Mouse (Mus musculus) heart, embryonic 11.5 days (tissue): ENCODE data around the gene Vmo1. TPM values are rescaled to one million over a fixed set of nuclear protein-coding genes. Genes with fewer than 3 reads are reported as not detected.
"Not testable (repeated sequence)": the region's sequence is repeated elsewhere in the genome, so short reads cannot be mapped to it uniquely, and the experiment has no call there.

Experiments used
- ATAC-seq: fragments of 200-750 bp; cut with Nextera tagmentation; replicated peaks from 2 replicates; pipeline ENCODE4 v1.8.0; 2017; ENCODE audit warnings: moderate library complexity; ENCODE audit not compliant: insufficient number of reproducible peaks, low FRiP score, low TSS enrichment
- H3K27ac ChIP-seq: fragments of 300-500 bp; sonication (generic); 2 replicates; pipeline ENCODE4 v1.5.1; 2014; ENCODE audit warnings: mild to moderate bottlenecking, low read depth, low read length
- H3K27me3 ChIP-seq: fragments of 300-500 bp; sonication (generic); 2 replicates; pipeline ENCODE4 v1.6.1; 2014; ENCODE audit warnings: mild to moderate bottlenecking, low read length, mixed read lengths; ENCODE audit not compliant: control insufficient read depth, insufficient read depth
- H3K36me3 ChIP-seq: fragments of 300-500 bp; sonication (generic); 2 replicates; pipeline ENCODE4 v1.6.1; 2014; ENCODE audit warnings: mild to moderate bottlenecking, low read length, moderate library complexity, mixed read lengths; ENCODE audit not compliant: control insufficient read depth, insufficient read depth
- H3K4me1 ChIP-seq: fragments of 300-500 bp; sonication (generic); 2 replicates; pipeline ENCODE4 v1.6.1; 2014; ENCODE audit warnings: low read length; ENCODE audit not compliant: control insufficient read depth, insufficient read depth
- H3K4me2 ChIP-seq: fragments of 300-500 bp; sonication (generic); 2 replicates; pipeline ENCODE4 v1.6.1; 2014; ENCODE audit warnings: mild to moderate bottlenecking, moderate library complexity
- H3K4me3 ChIP-seq: fragments of 300-500 bp; sonication (generic); 2 replicates; pipeline ENCODE4 v1.5.1; 2014; ENCODE audit warnings: low read depth, low read length
- H3K9ac ChIP-seq: fragments of 300-500 bp; sonication (generic); 2 replicates; pipeline ENCODE4 v1.6.1; 2014; ENCODE audit warnings: mild to moderate bottlenecking, low read depth, low read length, moderate library complexity
- H3K9me3 ChIP-seq: fragments of 300-500 bp; sonication (generic); replicated peaks from 2 replicates; pipeline ENCODE4 v1.6.1; 2016; ENCODE audit warnings: low read length; ENCODE audit not compliant: control insufficient read depth
- WGBS: fragments of 180-500 bp; shearing (Covaris S2); extraction: QIAGEN DNeasy Blood & Tissue Kit; methylation state at CpG from one replicate; pipeline ENCODE4 v1.1.7; 2014; ENCODE audit not compliant: insufficient replicate concordance; 5-methylcytosine and 5-hydroxymethylcytosine counted together
- polyA plus RNA-seq: library from polyadenylated mRNA; unstranded; fragments of >200 nt; fragmentation: Nextera tagmentation; extraction: Ambion mirVana; gene quantifications from 2 replicates; pipeline ENCODE4 v1.2.1, GENCODE M21; 2014

Vmo1 gene
- polyA plus RNA-seq, 1 experiment from 2014 or later: not detected

DNA sequence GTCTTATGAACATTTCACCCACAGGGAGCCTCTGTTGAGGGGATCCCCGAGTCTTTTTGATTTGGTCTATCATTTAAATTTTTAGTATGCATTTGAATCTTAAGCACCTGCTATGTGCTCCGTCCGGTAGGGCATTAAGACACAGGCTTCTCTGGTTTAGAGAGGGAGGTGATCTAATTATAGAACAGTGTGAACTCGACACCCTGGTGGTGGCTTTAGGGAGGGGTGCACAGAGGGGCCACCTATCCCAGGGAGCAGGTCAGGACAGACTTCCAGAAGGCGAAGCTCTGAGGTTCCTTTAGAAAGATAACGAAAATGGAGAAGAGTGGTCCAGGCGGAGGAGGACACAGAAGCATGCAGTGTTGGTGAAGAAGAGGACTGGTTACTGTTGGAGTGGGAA, 30.1 kb upstream of the Vmo1 start:
- H3K27me3 ChIP-seq: no peaks in the 10 kb centered on the region; the same call in 1 of the 2 replicates
- H3K4me1 ChIP-seq: peaks cover 5% of the 10 kb centered on the region
- no peak overlapping the region for H3K4me3 ChIP-seq
- no peaks in the 10 kb centered on the region for H3K36me3 ChIP-seq
- H3K27ac ChIP-seq: no peak overlapping the region
- no peak for ATAC-seq
- H3K9ac ChIP-seq: no peak overlapping the region
- H3K4me2 ChIP-seq: peak overlapping the region; percentile 23
- no peaks in the 10 kb centered on the region for H3K9me3 ChIP-seq
- 41% methylated on average over 7 of the region's 7 CpGs for WGBS

DNA sequence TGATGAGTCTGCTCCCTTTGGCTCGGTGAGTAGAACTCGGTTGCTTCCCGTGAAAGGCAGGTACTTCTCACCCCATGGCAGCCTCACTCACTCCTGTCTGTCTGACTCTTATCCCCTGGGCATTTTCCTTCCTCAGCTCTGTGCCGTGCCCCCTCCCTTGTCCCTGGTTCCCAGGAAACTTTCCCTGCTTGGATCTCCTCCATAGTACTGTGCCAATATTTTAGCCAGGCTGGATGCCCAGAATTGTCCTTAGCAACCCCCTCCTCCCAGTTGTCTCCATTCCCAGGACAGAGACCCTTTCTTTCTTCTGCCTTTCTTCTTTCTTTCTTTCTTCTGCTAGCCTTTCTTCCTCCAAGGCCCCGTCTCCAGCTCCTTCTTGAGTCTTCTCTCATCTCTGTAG, 27.0 kb upstream of the Vmo1 start:
- WGBS: 71% methylated on average over 5 of the region's 5 CpGs
- Histone ChIP-seq H3K9me3 (no peaks in the 10 kb centered on the region), H3K27ac (no peak overlapping the region), H3K4me1 (peaks cover 5% of the 10 kb centered on the region), H3K27me3 (no peaks in the 10 kb centered on the region; the same call in 1 of the 2 replicates), H3K4me2 (no peak overlapping the region), H3K4me3 (no peak overlapping the region), H3K36me3 (no peaks in the 10 kb centered on the region), H3K9ac (no peak overlapping the region)
- ATAC-seq: no peak

DNA sequence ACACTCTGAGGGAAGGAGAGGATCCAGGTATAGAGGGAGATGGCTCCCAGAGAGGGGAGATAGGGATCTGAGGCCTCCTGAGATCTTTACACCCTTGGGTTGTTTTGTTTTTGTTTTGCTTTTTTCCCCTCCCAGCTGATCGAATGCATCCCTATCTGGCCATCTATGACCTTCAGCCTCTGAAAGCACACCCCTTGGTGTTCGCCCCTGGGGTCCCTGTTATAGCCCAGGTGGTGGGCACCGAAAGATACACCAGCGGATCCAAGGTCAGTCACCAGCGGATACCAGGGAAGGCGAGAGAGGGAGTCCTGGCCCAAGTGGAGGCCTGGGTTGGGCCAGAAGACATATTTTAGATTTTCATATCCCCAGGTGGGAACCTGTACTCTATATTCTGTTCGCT, 26.5 kb upstream of the Vmo1 start:
- WGBS: 83% methylated on average over 7 of the region's 7 CpGs
- no peak for ATAC-seq
- Histone ChIP-seq H3K4me3 (peak overlapping the region; percentile 66), H3K9ac (no peak overlapping the region; the same call in 1 of the 2 replicates), H3K4me1 (peaks cover 5% of the 10 kb centered on the region), H3K9me3 (no peaks in the 10 kb centered on the region), H3K36me3 (no peaks in the 10 kb centered on the region), H3K27me3 (no peaks in the 10 kb centered on the region; the same call in 1 of the 2 replicates), H3K27ac (no peak overlapping the region), H3K4me2 (peak overlapping the region; percentile 78)

DNA sequence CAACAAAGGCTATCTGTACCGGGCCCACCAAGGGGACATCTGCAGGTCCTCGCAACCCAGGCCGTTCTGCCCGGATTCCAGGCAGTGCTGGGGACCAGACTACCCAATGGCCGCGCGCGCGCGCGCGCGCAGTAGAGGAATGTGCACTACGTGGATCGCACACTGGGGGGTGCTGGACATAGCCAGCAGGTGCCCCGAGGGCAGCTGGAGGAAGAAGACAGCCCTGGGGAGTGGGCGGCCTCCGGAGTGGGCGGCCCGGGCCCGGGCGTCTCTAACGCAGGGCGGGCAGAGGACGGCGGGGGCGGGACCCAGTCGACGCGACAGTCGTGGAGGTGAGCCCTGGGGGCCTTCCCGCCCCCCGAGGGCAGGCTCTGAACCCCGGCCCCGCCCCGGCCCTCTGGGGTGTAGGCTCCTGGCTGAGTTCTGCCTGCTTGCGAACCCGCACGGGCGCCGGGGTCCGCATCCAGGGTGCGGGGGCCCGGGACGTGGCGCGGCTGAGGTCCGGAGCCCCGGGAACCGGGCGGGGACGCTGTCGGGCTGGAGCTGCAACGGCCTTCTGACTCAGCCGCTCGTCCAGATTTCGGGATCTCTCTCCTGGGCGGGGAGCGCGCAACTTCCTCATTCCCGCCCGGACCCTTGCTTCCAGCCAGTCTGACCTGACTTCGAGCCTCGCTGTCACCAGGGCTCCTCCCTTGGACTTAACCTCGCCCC, 25.6 kb upstream of the Vmo1 start, which contains the start of gene Pld2:
TSS of gene Pld2 (plus strand) at position 188 of the 711 bp plus-strand sequence.
- Histone ChIP-seq H3K27ac (0 out of 2 replicates have a peak within 1 kb of the TSS, but pooled peaks have one; percentile 36), H3K4me1 (peaks cover 5% of the 10 kb centered on the region), H3K27me3 (no peaks in the 10 kb centered on the region; the same call in 1 of the 2 replicates), H3K9ac (peak within 1 kb of the TSS; percentile 82), H3K36me3 (no peaks in the 10 kb centered on the region), H3K4me3 (peak within 1 kb of the TSS; percentile 66), H3K4me2 (peak within 1 kb of the TSS; percentile 78), H3K9me3 (no peaks in the 10 kb centered on the region)
- WGBS: under 1% methylated on average over 64 of the region's 65 CpGs
- ATAC-seq: peak; percentile 91

DNA sequence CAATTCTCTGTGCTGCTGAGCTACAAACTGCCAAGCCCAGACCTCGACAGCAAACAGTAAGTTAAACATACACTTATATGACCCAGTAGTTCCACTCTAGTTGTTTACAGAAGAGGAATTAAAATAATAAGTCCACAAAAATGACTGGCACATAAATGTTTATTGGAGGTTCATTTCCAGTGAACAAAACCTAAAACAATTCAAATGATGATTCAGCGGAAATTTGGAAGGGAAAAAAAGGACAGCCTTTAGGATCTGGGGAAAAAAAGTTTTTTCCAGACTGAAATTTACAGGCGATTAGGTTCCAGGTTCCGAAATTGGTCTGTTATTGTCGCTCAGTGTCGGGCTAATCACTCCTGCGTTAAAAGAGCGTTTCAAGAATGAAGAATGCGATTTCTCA, 25.0 kb upstream of the Vmo1 start:
- Histone ChIP-seq H3K36me3 (no peaks in the 10 kb centered on the region), H3K27ac (no peak overlapping the region), H3K4me3 (peak overlapping the region; percentile 66), H3K4me2 (peak overlapping the region; percentile 78), H3K9me3 (no peaks in the 10 kb centered on the region), H3K9ac (peak overlapping the region; percentile 82), H3K27me3 (no peaks in the 10 kb centered on the region; the same call in 1 of the 2 replicates), H3K4me1 (peaks cover 5% of the 10 kb centered on the region)
- no peak for ATAC-seq
- WGBS: 17% methylated on average over 9 of the region's 9 CpGs

DNA sequence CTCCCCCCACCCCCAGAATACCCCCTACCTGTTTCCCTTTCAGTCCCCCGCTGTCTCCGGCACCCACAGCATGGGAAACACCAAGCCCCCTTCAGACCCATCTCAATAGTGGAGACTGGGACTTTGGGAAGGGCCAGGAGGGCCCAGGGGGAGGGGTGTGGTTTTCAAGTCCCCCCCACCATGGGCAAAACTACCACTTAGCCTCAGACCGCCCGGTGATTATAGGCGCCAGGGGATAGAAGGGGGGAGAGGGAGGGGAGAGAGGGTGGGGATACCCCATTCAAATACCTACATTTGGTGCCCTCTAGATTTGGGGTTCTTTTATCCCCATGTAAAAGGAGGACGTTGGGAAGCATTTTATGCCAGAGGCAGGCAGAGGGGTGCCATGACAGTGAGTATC, 18.4 kb upstream of the Vmo1 start, which contains the start of gene Gm40193:
TSS of gene Gm40193 (minus strand) at position 101 of the 400 bp plus-strand sequence.
- H3K4me1 ChIP-seq: no peaks in the 10 kb centered on the region
- ATAC-seq: no peak

DNA sequence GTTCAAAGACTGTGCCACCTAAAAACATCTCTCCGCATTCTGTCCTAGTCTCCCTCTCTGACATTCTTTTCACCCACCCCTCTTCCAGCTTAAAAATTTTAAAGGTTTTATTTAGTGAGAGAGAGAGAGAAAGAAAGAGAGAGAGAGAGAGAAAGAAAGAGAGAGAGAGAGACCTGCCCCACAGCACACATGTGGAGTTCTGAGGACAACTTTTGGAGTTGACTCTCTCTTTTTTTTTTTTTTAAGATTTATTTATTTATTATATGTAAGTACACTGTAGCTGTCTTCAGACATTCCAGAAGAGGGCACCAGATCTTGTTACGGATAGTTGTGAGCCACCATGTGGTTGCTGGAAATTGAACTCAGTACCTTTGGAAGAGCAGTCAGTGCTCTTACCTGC, 16.6 kb upstream of the Vmo1 start:
- not testable (repeated sequence) for H3K27ac ChIP-seq, H3K9me3 ChIP-seq, H3K27me3 ChIP-seq, H3K9ac ChIP-seq, ATAC-seq, H3K4me3 ChIP-seq, H3K4me1 ChIP-seq, H3K4me2 ChIP-seq
- H3K36me3 ChIP-seq: peaks cover 15% of the 10 kb centered on the region
- WGBS: 72% methylated on average over 2 of the region's 2 CpGs

More for the DNA sequence above, 18.4 kb upstream of the Vmo1 start, which contains the start of gene Gm40193:
- Histone ChIP-seq H3K27me3 (no peaks in the 10 kb centered on the region; the same call in 1 of the 2 replicates), H3K36me3 (peaks cover 4% of the 10 kb centered on the region), H3K4me3 (no peak within 1 kb of the TSS), H3K4me2 (no peak within 1 kb of the TSS), H3K9me3 (no peaks in the 10 kb centered on the region), H3K27ac (no peak within 1 kb of the TSS), H3K9ac (no peak within 1 kb of the TSS)
- WGBS: 79% methylated on average over 6 of the region's 6 CpGs

DNA sequence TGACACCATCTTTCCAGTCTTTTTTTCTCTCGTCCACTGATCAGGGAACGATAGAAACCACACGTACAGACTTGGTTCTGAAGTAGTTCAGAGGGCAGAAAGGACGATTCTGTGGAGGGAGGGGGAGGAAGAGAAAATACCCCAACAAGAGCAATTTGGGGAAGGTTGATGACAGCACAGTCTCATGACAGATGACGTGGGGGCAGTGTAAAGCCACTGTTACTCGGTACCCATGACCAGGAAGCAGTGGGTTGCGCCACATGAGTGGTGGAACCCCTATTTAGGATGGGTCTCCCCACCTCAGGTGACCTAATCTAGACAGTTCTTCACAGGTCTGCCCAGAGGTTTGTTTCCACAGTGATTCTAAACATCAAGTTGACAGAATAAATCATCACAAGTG, 14.2 kb upstream of the Vmo1 start:
- H3K4me1 ChIP-seq: peaks cover 5% of the 10 kb centered on the region
- H3K4me2 ChIP-seq: no peak overlapping the region
- no peak for ATAC-seq
- 78% methylated on average over 7 of the region's 7 CpGs for WGBS
- no peaks in the 10 kb centered on the region for H3K9me3 ChIP-seq
- H3K27ac ChIP-seq: no peak overlapping the region
- no peaks in the 10 kb centered on the region for H3K27me3 ChIP-seq
- no peak overlapping the region for H3K4me3 ChIP-seq
- H3K36me3 ChIP-seq: peaks cover 15% of the 10 kb centered on the region
- no peak overlapping the region for H3K9ac ChIP-seq
